Mouse (Mus musculus): ENCODE measurements around the gene Rps6ka1.

Gene Rps6ka1

DNA sequence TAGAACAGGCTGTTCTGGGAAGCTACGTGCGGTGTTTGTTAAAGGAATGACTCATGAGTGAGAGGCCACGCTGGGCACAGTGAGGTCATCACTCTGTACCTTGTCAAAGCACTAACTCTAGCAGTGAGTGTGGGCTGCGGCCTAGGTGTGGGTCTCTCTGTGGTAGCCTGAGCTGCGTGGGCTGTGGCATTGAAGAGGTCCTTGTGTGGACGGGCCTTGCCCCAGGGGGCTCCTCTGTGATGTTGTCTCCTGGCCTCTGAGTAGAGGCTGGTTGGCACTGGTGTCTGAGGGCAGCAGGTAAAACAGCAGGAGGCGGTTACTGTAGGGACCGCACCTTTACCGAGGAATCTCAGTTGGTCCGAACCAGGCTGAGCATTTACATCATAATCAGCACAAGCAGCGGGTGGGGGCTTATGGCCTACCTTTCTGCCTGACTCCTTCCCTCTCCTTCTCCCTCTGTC is 9.9 kb upstream of the Rps6ka1 start:
- no peak for DNase-seq (ENCODE audit: low read depth)

DNA sequence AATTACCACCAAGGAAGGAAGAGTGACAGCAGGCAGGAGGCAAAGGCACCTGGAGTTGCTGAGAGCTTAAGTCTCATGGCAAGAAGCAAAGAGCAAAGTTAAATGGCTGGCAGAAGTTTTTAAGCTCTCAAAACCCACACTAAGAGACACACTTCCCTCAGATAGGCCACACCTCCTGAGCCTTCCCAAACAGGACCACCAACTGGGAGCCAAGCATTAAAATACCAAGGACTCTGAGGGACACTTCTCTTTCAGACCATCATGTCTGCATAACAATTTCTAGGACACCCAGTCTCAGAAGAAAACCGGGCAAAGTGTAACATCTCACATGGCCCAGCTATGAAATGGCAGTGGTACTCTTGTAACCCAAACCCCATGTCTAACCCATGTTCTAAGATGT is 9.4 kb upstream of the Rps6ka1 start:
- no peak for DNase-seq (ENCODE audit: low read depth)

DNA sequence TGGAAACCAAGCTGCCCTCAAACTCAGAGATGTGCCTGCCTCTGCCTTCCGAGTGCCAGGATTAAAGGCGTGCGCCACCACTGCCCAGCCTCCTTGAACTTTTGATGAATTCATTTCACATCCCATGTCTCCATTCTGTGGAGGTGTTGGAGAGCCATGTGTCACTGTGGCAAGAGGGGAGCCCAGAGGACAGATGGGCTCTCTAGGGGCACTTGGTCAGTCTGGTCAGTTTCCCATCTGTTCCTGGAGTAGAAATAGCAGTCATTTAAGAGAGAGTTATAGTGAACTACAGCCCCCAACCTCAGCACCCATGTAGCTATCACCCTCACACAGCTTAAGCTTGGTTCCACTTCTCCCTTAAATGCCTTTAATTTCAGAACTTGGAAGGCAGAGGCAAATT is 8.4 kb upstream of the Rps6ka1 start:
- DNase-seq (ENCODE audit: low read depth) = no peak

DNA sequence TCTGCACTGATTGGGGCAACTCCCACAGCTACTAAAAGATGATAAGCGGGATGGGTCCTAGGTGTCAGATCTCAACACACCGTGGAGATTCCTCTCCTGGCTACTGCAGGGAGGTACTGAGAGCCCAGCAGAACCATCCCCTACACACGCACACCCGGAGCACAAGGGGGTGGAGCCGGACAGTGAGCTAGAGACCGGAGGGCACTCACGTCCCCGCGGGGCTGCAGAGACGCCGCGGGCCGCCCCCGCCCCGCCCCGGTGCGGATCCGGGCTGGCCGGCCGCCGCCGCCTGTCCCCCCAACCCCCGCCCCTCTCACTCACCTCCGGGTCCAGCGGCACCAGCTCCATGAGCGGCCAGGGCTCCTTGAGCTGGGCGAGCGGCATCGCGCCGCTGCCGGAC is 348 bp downstream of the Rps6ka1 start:
- DNase-seq (ENCODE audit: low read depth) = no peak

DNA sequence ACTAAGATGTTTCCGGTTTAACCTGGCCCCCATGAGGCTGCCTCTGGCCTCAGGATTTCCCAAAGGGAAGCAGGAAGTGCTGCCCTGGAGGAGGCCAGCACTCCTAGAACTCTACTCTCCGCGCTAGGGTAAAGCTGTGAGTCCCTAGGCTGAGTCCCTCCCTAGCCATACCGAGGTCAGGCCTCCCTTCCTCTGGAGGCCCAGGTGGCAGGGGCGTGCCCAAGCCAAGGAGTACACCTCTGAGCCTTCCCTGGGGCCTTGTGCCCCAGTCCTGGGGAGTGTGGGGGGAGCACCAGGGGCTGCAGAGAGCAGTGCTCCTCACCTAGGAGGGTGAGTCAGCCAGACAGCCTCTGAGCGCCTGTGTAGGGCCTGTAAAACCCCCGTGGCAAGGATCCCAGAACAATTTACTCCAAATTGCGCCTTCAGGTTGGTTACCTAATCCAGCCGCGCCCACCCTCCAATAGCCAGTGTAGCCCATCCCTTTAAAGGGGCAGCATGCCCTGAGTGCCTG is 1.6 kb downstream of the Rps6ka1 start:
- no peak for DNase-seq (ENCODE audit: low read depth)

DNA sequence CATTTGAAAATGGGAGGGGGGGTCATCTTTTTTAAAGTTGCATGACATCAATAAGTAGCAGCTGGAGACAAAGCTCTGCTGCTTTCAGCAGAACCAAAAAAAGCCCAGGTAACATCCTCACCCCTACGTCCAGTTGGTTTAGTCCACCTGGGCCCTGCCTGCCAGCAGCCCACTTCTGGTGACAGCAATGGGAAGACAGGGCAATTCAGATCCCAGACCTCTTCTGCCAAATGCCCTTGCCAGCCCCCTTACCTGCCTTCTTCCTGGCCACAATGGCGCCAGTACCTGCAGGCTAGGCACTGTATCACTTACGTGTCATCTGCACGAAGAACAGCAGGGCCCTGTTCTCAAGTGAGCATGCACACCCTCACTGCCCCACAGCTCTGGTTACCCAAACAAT is 2.3 kb downstream of the Rps6ka1 start:
- DNase-seq (ENCODE audit: low read depth) = no peak

DNA sequence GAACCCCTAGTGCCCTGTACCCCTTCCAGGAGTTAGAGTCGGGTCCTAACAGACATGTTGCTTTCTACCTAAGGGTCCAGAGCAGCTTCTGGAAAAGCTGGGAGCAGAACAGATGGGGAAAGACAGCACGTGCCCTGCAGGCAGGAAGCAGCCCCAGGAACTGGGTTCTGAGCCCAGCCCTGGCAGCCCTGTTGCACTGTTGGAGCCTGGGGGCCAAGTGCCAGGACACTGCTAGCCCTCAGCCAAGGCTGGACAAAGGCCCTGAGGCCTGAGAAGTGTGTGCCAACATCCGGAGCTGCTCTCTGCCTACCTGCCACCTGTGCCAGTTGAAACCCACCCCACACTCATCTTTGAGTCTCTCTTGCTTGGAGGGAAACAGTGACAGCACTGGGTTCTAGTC is 2.7 kb downstream of the Rps6ka1 start:
- DNase-seq (ENCODE audit: low read depth) = no peak

DNA sequence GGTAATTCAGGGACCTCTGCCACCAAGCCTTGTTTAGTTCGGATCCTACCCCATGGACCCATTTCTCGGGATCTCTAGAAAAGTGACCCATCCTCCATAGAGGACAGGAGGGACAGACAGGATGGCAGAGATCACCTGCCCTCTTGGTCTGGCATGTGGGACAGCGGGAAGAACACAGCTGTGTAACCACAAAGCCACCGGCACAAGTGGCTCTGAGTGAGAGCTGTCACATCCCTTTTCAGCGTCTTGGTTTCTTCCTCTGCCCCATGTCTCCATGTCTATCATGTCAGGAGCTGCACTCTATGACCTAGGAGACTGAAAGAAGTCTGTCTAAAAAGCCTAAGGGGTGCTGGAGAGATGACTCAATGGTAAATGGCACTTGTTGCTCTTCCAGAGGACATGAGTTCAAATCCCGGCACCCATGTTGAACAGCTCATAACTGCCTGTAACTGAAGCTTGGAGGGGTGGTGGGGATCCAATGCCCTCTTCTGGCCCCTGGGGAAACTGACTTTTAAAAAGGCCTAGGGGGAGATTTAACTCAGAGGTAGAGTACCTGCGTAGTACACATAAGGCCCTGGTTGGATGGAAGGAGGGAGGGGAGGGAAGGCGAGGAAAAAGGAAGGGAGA is 3.4 kb downstream of the Rps6ka1 start:
- DNase-seq (ENCODE audit: low read depth) = no peak

DNA sequence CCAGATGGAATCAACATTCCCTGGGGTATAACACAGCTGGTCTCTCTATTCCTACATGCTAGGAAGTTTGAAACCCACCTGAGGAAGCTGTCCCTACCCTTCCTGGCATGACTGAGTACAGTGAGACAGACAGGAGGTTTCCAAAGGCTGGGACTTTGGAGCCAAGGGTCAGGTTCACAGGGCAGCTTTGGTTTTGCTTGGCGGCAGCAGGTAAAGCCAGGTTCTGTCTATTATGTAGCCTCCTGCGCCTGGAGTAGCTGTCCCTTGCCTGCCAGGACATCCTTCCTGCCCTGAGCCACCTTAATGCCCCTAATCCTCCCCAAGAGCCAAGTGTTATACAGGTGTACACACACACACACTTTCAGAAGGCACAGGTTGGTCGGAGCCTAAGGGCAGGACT is 5.7 kb downstream of the Rps6ka1 start:
- DNase-seq (ENCODE audit: low read depth) = no peak

DNA sequence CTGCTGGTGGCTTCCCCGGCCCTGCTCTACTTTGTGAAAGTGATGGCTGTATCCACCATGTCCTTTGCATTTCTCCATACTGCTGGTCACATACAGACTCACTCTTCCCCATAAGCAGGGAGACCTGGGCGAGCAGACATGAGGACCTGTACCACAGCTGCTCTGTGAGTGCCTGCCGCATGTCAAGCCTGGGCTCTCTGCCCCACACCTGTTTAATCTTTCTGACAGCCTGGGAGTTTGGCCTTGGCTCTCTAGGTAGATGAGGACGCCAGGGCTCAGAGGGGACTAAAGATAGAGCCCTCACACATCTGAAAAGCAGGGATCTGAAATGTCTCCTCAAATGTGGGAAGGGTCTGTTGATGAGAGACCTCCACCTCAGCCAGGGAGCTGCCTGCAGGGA is 6.2 kb downstream of the Rps6ka1 start:
- DNase-seq (ENCODE audit: low read depth) = no peak

DNA sequence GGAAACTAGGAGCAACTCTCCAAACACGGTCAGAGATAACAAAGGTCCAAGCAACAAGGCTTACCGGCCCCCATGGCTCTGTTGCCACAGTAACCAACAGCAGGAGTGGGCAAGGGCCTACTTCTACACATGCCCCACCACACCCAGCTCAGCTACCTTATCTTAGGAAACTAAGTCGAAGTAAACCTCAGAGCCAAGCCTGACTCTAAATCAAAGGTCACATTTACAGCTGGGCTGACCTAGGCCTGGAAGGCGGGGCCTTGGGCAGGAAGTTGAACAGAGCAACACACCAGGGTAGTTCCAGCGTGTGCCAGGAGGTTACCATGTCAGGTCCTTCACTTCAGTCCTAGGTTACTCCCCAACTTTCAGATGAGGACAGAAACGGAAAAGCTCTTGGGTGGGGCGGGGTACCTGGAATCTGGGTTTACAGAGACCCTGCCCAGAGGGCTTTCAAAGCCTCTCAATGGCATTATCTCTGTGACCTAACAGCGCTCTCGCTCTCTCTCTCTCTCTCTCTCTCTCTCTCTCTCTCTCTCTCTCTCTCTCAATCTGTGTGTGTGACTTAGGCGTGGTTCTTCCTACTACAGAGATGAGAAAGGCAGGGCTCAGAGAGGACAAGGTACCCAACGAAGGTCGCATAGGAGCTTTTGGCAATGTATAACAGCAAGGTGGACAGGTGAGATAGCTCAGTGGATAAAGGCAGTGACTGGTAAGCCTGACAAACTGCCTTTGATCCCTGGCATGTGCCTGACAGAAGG is 8.3 kb downstream of the Rps6ka1 start:
- DNase-seq (ENCODE audit: low read depth) = peak; percentile 65

DNA sequence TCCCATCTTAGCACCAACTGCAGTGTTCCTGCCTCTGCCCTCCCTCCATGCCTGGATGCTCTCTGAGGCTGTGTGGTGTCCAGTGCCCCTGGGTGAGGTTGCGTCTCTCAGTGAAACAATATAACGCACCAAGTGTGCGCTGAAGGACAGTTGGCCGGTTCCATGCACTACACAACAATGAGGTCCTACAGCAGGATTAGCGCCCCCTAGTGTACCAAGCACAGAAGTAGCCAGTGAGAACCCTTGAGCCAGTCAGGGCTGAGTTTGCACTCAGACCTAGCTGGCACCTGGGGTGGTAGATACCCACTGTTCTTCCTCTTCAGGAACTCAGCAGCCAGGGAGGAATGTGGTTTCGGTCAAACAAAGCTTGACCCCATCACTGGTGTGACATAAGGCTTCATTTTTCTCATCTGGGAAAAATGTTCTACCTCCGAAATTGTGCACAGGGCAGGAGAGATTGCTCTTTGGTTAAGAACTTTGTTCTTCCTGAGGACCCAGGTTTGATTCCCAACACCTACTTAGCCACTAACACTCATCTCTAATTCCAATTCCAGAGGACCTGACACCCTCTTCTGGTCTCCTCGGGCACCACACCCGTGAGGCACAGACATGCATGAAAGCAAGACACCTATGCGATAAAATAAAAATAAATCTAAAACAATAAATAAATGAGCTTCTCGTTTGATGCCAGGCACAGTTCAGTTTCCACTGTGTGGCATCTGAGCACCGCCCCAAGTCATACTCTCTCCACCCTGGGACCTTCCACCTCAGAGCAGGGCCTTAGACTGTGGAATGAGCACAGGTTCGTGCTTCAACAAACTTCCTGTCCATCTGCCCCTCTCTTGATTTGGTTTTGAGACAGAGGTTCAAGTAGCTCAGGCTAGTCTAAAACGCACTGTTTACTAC is 9.5 kb downstream of the Rps6ka1 start:
- no peak for DNase-seq (ENCODE audit: low read depth)

DNA sequence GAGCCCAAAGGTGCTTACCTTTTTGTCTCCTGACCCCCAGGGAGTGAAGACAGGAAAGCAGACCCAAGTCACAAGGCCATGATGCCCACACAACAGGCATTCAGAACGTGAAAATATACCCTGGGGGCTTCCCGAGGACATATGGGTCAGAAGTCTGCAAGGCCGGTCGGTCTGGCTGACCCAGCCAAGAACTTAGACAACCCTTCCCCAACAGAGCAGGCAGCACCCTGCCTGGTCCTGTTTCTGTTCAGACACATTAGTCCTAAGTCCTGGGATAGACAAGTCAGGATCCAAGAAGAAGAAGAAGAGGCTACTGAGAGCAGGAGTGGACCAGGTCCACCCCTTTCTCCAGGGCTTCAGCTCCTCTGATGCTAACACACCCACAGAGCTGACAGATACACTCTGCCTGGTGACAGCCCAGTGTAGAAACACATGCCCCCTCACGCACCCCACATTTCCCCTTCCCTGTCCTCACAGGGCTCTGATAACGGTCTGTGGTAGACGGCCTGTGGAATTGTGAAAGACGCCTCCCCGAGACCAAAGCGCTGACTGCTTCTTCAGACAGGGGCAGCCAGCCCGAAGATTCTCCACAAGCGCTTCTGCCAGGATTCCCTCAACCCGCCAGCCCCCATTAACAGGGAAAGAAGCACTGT is 12.6 kb downstream of the Rps6ka1 start:
- no peak for DNase-seq (ENCODE audit: low read depth)

DNA sequence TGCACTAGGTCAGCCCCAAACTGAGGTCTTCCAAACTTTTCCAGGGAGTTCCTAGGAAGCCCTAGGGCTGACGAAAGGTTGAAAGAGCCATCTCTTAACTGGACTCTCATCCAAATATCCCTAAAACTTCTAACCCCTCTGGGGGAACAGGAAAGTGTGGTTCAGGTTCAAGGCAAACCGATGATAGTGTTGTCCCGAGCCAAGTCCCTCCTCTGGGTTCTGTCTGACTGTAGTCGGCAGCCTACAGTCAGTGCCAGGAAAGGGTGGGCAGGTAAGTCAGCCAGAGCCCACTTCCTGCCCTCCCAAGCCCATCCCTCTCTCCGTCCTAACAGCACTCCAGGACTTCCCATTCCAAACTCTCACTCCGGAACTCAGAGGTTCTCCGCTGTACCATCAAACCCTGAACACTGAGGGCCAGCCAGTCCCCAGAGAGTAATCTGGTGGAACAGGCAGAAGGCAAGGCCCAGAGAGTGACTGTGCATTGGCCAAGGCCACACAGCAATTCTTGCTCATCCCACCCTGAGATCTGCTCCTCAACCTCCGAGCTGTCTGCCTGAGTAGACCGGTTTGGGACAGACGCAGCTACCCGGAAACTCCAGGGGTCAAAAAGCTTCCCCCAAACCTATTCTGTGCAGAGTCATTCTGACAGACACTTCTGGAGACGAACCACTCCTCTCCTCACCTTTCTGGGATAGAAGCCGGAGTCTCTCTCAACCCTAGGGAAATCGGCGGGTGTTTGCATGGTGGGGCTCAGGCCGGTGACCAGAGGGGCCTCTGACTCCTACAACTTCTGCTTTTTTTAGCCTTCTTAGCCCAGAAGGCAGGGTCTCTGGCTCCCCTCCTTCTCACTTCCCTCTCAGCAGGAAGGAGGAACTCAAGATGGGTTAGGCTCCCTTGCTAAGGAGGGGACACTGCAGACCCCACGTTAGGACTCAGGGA is 13.4 kb downstream of the Rps6ka1 start:
- DNase-seq (ENCODE audit: low read depth) = no peak

DNA sequence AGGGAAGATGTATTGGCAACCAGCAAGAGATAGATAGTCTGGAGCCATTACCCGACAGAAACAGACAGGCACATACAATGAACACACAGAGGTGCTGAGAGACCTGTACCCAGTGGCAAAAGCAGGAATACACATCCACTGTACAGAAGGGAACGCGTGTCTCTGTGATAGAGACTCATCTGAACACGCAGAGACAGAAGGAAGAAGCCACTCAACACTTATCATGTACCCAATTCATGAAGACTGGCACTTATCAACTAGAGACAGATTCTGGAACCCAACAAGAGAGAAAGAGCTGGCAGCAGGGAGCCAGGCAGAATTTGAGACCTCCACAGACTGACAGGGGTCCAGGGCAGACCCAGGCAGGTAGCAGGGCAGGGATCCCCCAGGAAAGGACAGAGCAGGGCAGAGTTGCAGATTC is 14.2 kb downstream of the Rps6ka1 start:
- peak; percentile 40 for DNase-seq (ENCODE audit: low read depth)

DNA sequence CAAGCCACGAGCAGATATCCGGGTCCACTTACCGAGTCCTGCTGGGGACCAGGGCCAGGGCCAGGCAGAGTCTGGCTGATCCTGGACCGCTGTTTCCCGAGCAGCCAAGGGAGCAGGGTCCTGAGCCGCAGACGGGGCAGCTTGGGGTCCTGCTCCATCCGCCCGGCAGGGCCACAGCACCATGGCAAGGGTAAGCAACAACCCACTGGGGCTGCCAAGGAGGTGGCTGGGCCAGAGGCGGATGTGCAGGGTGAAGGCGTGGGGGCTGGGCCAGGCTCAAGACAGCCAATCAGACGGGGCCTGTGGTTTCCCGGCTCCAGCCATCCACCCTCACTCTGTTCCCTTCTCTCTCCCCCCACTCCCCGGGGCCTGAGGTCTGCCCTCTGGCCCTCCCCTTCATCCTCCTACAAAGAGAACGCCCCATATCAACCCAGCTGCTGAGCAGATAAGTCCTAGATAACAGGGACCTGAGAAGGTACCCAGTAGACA is 14.7 kb downstream of the Rps6ka1 start:
- peak; percentile 31 for DNase-seq (ENCODE audit: low read depth)

DNA sequence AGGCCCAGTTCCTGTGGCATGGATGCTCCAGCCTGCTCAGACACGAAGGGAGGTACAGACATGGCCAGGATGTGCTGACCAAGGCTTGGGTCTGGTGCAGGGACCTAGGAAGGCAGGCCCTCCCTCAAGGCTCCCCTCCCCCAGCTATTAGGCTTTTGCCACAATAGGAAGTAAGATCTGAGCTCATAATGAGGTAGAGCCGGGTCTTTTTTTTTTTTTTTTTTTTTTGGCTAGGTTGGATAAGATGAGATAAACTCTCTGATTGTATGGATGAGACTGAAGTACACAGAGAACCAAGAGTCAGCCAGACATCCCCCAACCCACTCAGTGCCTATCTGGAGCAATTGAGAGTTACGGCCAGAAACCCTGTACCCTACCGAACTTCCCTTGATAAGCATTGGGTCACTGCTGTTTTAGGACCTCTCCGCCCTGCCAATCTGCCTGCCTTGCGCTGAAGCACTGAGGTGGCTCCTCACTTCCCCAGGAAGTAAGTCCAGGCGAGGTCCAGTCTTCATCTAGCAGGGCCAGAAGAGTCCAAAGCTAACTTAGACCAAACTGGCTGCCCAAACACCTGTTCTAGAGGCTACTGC is 15.3 kb downstream of the Rps6ka1 start:
- DNase-seq (ENCODE audit: low read depth) = no peak

DNA sequence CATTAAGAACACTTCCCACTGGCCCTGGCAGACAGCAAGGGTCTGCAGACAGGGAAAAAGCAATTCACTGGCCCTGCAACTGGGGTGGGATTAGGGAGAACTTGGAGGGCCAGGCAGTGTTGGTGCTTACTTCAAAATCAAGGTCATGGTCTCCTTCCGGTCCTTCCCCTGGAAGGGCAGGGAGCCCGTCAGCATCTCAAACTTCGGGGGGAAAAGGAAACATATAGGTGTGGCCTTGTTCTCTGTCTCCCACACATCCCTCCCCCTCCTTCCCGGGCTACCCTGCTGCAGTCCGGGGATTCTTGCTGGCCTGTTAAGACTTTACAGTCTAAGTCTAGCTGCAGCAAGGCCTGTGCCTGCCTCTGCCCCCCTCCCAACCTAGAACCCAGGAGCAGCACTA is 22.4 kb downstream of the Rps6ka1 start:
- DNase-seq (ENCODE audit: low read depth) = no peak

DNA sequence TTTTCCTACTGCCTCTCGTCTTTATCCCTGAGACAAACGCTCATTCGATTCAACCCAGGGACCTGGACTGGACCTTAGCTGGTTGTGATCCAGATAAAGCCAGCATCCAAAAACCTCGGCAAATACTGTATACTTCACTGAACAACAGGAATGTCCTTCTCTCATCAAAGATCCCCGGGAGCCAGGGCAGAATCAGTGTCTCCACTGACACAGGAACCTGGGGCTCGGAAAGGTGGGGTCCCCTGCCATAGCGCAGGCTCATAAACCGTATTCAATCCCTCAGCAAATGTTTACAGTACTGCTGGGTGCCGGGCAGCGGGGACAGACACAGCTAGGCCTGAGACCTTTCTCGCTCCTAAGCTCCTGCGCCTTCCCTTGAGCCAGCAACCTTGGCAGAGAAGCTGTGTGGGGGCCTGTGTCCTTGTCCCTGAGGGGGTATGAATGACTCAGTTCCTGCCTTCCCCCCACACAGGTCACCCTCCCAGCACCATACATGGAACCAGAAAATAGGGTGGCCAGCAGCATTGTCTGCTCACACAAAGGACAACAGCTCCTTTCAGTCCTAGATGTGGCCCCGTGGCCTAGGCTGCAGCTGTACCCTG is 23.1 kb downstream of the Rps6ka1 start:
- DNase-seq (ENCODE audit: low read depth) = no peak

DNA sequence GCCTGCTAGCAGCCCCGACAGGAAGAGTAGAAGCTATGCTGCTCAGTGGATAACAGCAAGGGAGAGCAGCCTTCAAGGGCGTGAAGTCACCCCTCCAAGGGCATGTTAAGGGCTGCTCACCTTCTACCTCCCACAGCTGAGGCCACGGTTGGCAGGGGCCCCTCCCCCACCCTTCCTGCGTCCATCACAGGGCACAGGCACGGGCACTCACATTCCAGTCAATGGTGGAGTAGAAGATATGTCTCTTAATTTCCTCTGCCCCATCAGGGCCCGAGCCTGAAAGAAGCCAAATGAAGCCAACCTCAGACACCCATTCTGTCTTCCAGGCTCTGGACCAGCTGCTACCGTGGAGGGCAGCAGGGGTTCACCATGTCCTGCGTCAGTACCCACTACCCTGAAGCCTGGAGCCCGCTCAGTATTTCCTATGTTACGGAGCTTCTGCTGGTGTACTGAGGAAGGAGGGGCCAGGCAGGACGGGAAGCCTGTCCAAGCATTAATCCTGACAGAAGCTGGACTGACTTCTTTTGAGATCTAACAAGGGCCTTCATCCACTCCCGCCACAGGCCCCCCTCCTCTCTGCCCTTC is 23.7 kb downstream of the Rps6ka1 start:
- DNase-seq (ENCODE audit: low read depth) = no peak

Measured in c-Kit-positive CD71-positive TER-119-negative erythroid progenitor cells, embryonic 14.5 days (primary cell).